Mouse (Mus musculus): ENCODE results near the gene Aanat. TPM values are rescaled to one million over a fixed set of nuclear protein-coding genes. Genes with fewer than 3 reads are reported as not detected.

Aanat gene
- 0.51 and 0.55 TPM in 2 replicates for polyA plus RNA-seq (2015; fragmentation: Nextera tagmentation; extraction: Ambion mirVana)

GRCm38 (mm10) chr11:116586310-116586709, at the start of gene Aanat:
Gene Aanat, plus strand, starts transcription at chr11:116586432.
- ATAC-seq: no peak
- no peaks in the 10 kb centered on the region for H3K36me3 ChIP-seq (ENCODE audit: control insufficient read depth, insufficient read depth, low read length)
- H3K9ac ChIP-seq (ENCODE audit: low read depth, low read length): peak within 1 kb of the TSS; percentile 16
- H3K27ac ChIP-seq (ENCODE audit: low read depth, low read length): peak within 1 kb of the TSS; percentile 11; the same call in 1 of the 2 replicates
- 61% methylated on average over 5 of the region's 5 CpGs for WGBS
- H3K9me3 ChIP-seq (ENCODE audit: control insufficient read depth, low read length): no peaks in the 10 kb centered on the region
- peak within 1 kb of the TSS; percentile 26 for H3K4me3 ChIP-seq (ENCODE audit: low read length)
- H3K27me3 ChIP-seq (replicated peaks; ENCODE audit: control insufficient read depth, insufficient read depth, low read length): no peaks in the 10 kb centered on the region
- peaks cover 10% of the 10 kb centered on the region for H3K4me1 ChIP-seq (ENCODE audit: control insufficient read depth, insufficient read depth, low read depth, low read length)
- H3K4me2 ChIP-seq (ENCODE audit: low read length): peak within 1 kb of the TSS; percentile 50

GRCm38 (mm10) chr11:116536685-116537084, 49.5 kb upstream of the Aanat start:
- WGBS: 86% methylated on average over 7 of the region's 7 CpGs
- no peak overlapping the region for H3K9ac ChIP-seq (ENCODE audit: low read depth, low read length)
- no peaks in the 10 kb centered on the region for H3K9me3 ChIP-seq (ENCODE audit: control insufficient read depth, low read length)
- H3K4me1 ChIP-seq (ENCODE audit: control insufficient read depth, insufficient read depth, low read depth, low read length): peaks cover 24% of the 10 kb centered on the region
- H3K27me3 ChIP-seq (replicated peaks; ENCODE audit: control insufficient read depth, insufficient read depth, low read length): peaks cover 20% of the 10 kb centered on the region
- H3K36me3 ChIP-seq (ENCODE audit: control insufficient read depth, insufficient read depth, low read length): peaks cover 34% of the 10 kb centered on the region
- H3K4me2 ChIP-seq (ENCODE audit: low read length): no peak overlapping the region
- no peak overlapping the region for H3K27ac ChIP-seq (ENCODE audit: low read depth, low read length)
- no peak overlapping the region for H3K4me3 ChIP-seq (ENCODE audit: low read length)
- ATAC-seq: no peak

GRCm38 (mm10) chr11:116537388-116537787, 48.8 kb upstream of the Aanat start:
- H3K9ac ChIP-seq (ENCODE audit: low read depth, low read length): no peak overlapping the region
- no peak for ATAC-seq
- 72% methylated on average over 5 of the region's 5 CpGs for WGBS
- no peaks in the 10 kb centered on the region for H3K9me3 ChIP-seq (ENCODE audit: control insufficient read depth, low read length)
- peaks cover 38% of the 10 kb centered on the region for H3K36me3 ChIP-seq (ENCODE audit: control insufficient read depth, insufficient read depth, low read length)
- H3K4me2 ChIP-seq (ENCODE audit: low read length): no peak overlapping the region
- H3K27ac ChIP-seq (ENCODE audit: low read depth, low read length): no peak overlapping the region
- no peak overlapping the region for H3K4me3 ChIP-seq (ENCODE audit: low read length)
- H3K27me3 ChIP-seq (replicated peaks; ENCODE audit: control insufficient read depth, insufficient read depth, low read length): peaks cover 20% of the 10 kb centered on the region
- peaks cover 18% of the 10 kb centered on the region for H3K4me1 ChIP-seq (ENCODE audit: control insufficient read depth, insufficient read depth, low read depth, low read length)

- no peak for ATAC-seq
- Histone ChIP-seq H3K27ac (ENCODE audit: low read depth, low read length) (no peak overlapping the region), H3K36me3 (ENCODE audit: control insufficient read depth, insufficient read depth, low read length) (peaks cover 38% of the 10 kb centered on the region), H3K27me3 (replicated peaks; ENCODE audit: control insufficient read depth, insufficient read depth, low read length) (peaks cover 14% of the 10 kb centered on the region), H3K4me3 (ENCODE audit: low read length) (no peak overlapping the region), H3K9me3 (ENCODE audit: control insufficient read depth, low read length) (no peaks in the 10 kb centered on the region), H3K4me2 (ENCODE audit: low read length) (no peak overlapping the region), H3K4me1 (ENCODE audit: control insufficient read depth, insufficient read depth, low read depth, low read length) (peaks cover 9% of the 10 kb centered on the region), H3K9ac (ENCODE audit: low read depth, low read length) (no peak overlapping the region)
- WGBS: 91% methylated on average over 12 of the region's 12 CpGs
These were observed 48.0 kb upstream of the Aanat start for GRCm38 (mm10) chr11:116538142-116538735.

GRCm38 (mm10) chr11:116541183-116541582, 45.0 kb upstream of the Aanat start:
- Histone ChIP-seq H3K27me3 (replicated peaks; ENCODE audit: control insufficient read depth, insufficient read depth, low read length) (no peaks in the 10 kb centered on the region), H3K27ac (ENCODE audit: low read depth, low read length) (no peak overlapping the region), H3K4me3 (ENCODE audit: low read length) (no peak overlapping the region), H3K4me2 (ENCODE audit: low read length) (no peak overlapping the region), H3K9me3 (ENCODE audit: control insufficient read depth, low read length) (no peaks in the 10 kb centered on the region), H3K9ac (ENCODE audit: low read depth, low read length) (no peak overlapping the region), H3K4me1 (ENCODE audit: control insufficient read depth, insufficient read depth, low read depth, low read length) (no peaks in the 10 kb centered on the region), H3K36me3 (ENCODE audit: control insufficient read depth, insufficient read depth, low read length) (peaks cover 59% of the 10 kb centered on the region)
- ATAC-seq: no peak
- 96% methylated on average over 11 of the region's 11 CpGs for WGBS

- Histone ChIP-seq H3K27ac (ENCODE audit: low read depth, low read length) (no peak overlapping the region), H3K4me2 (ENCODE audit: low read length) (no peak overlapping the region), H3K27me3 (replicated peaks; ENCODE audit: control insufficient read depth, insufficient read depth, low read length) (no peaks in the 10 kb centered on the region), H3K9me3 (ENCODE audit: control insufficient read depth, low read length) (no peaks in the 10 kb centered on the region), H3K36me3 (ENCODE audit: control insufficient read depth, insufficient read depth, low read length) (peaks cover 59% of the 10 kb centered on the region), H3K4me1 (ENCODE audit: control insufficient read depth, insufficient read depth, low read depth, low read length) (no peaks in the 10 kb centered on the region; the same call in 1 of the 2 replicates), H3K4me3 (ENCODE audit: low read length) (no peak overlapping the region), H3K9ac (ENCODE audit: low read depth, low read length) (no peak overlapping the region)
- ATAC-seq: no peak
- 87% methylated on average over 4 of the region's 4 CpGs for WGBS
These were observed 43.1 kb upstream of the Aanat start for GRCm38 (mm10) chr11:116543110-116543509.

- H3K27ac ChIP-seq (ENCODE audit: low read depth, low read length): no peak overlapping the region
- WGBS: 71% methylated on average over 17 of the region's 17 CpGs
- H3K9ac ChIP-seq (ENCODE audit: low read depth, low read length): no peak overlapping the region
- no peaks in the 10 kb centered on the region for H3K27me3 ChIP-seq (replicated peaks; ENCODE audit: control insufficient read depth, insufficient read depth, low read length)
- no peak overlapping the region for H3K4me2 ChIP-seq (ENCODE audit: low read length)
- H3K9me3 ChIP-seq (ENCODE audit: control insufficient read depth, low read length): no peaks in the 10 kb centered on the region
- H3K4me1 ChIP-seq (ENCODE audit: control insufficient read depth, insufficient read depth, low read depth, low read length): peaks cover 9% of the 10 kb centered on the region
- no peak for ATAC-seq
- H3K36me3 ChIP-seq (ENCODE audit: control insufficient read depth, insufficient read depth, low read length): peaks cover 27% of the 10 kb centered on the region
- H3K4me3 ChIP-seq (ENCODE audit: low read length): no peak overlapping the region
These were observed 38.8 kb upstream of the Aanat start for GRCm38 (mm10) chr11:116547296-116548060.

GRCm38 (mm10) chr11:116548780-116549179, 37.5 kb upstream of the Aanat start:
- Histone ChIP-seq H3K9ac (ENCODE audit: low read depth, low read length) (no peak overlapping the region), H3K36me3 (ENCODE audit: control insufficient read depth, insufficient read depth, low read length) (peaks cover 26% of the 10 kb centered on the region), H3K4me2 (ENCODE audit: low read length) (no peak overlapping the region), H3K27me3 (replicated peaks; ENCODE audit: control insufficient read depth, insufficient read depth, low read length) (no peaks in the 10 kb centered on the region), H3K9me3 (ENCODE audit: control insufficient read depth, low read length) (no peaks in the 10 kb centered on the region), H3K27ac (ENCODE audit: low read depth, low read length) (no peak overlapping the region), H3K4me1 (ENCODE audit: control insufficient read depth, insufficient read depth, low read depth, low read length) (peaks cover 9% of the 10 kb centered on the region), H3K4me3 (ENCODE audit: low read length) (no peak overlapping the region)
- 94% methylated on average over 9 of the region's 9 CpGs for WGBS
- no peak for ATAC-seq

- H3K27ac ChIP-seq (ENCODE audit: low read depth, low read length): no peak overlapping the region
- no peak overlapping the region for H3K4me2 ChIP-seq (ENCODE audit: low read length)
- H3K4me1 ChIP-seq (ENCODE audit: control insufficient read depth, insufficient read depth, low read depth, low read length): peaks cover 13% of the 10 kb centered on the region
- H3K9ac ChIP-seq (ENCODE audit: low read depth, low read length): no peak overlapping the region
- 89% methylated on average over 11 of the region's 11 CpGs for WGBS
- ATAC-seq: no peak
- H3K4me3 ChIP-seq (ENCODE audit: low read length): no peak overlapping the region
- H3K9me3 ChIP-seq (ENCODE audit: control insufficient read depth, low read length): no peaks in the 10 kb centered on the region
- peaks cover 19% of the 10 kb centered on the region for H3K36me3 ChIP-seq (ENCODE audit: control insufficient read depth, insufficient read depth, low read length)
- H3K27me3 ChIP-seq (replicated peaks; ENCODE audit: control insufficient read depth, insufficient read depth, low read length): no peaks in the 10 kb centered on the region
These were observed 36.8 kb upstream of the Aanat start for GRCm38 (mm10) chr11:116549273-116550038.

Data from hindbrain, embryonic 16.5 days (tissue).